8 mouse cellular contexts compared by ENCODE assay signal in genomic region chr9:58873541-58874324, GRCm38 (mm10). TPM values are rescaled to one million over a fixed set of nuclear protein-coding genes. Genes with fewer than 3 reads are reported as not detected.
DNase-seq lines count a peak whose midpoint lies in the region; ATAC-seq and TF ChIP-seq lines count a peak whose summit lies in the region.
"Had no signal": no experiment of that assay in that cellular context is flagged by ENCODE, and none has a peak within 500 bp of the region (broad histone marks: within the 10 kb centered on the region; RNA-seq: fewer than 3 reads in every experiment).

No protein-coding gene starts in this region.

- H3K4me3 ChIP-seq in ES-Bruce4 (ENCODE audit: low read depth, low read length) = no peak overlapping the region
- H3K4me3 ChIP-seq in lung, postnatal 0 days (ENCODE audit: low read depth, low read length) = no peak overlapping the region
- H3K4me3 ChIP-seq: liver, embryonic 13.5 days had no signal

- no peak overlapping the region for H3K9ac ChIP-seq in ES-Bruce4 (ENCODE audit: low read depth, poor library complexity, severe bottlenecking)
- H3K9ac ChIP-seq in lung, postnatal 0 days (replicated peaks; ENCODE audit: low read depth) = no peak overlapping the region
- H3K9ac ChIP-seq: liver, embryonic 13.5 days had no signal

- H3K9me3 ChIP-seq in ES-Bruce4 (replicated peaks; ENCODE audit: control insufficient read depth, insufficient read depth, low read length, poor library complexity, severe bottlenecking) = no peaks in the 10 kb centered on the region
- no peaks in the 10 kb centered on the region for H3K9me3 ChIP-seq in lung, postnatal 0 days (ENCODE audit: low read length)
- H3K9me3 ChIP-seq: liver, embryonic 13.5 days had no signal

- no peak overlapping the region for H3K4me2 ChIP-seq in lung, postnatal 0 days (replicated peaks; ENCODE audit: low read depth, low read length)
- H3K4me2 ChIP-seq: liver, embryonic 13.5 days had no signal

- DNase-seq in B cell, adult 2 months = peak; percentile 24 to 26
- peak; percentile 59 to 67 for DNase-seq in frontal cortex, postnatal 14 days (ENCODE audit: low spot score in 2 of 2)
- peak; percentile 72 to 79 for DNase-seq in kidney, postnatal 4 days
- peak; percentile 69 for DNase-seq in lung, postnatal 0 days (ENCODE audit: low spot score)
- peak; percentile 81 to 83 for DNase-seq in right cerebral cortex, postnatal 10 days (ENCODE audit: low spot score in 2 of 2)
- DNase-seq: liver, embryonic 13.5 days had no signal

- 0 out of 2 replicates have a peak, but pooled peaks cover 3% of the 10 kb centered on the region for H3K36me3 ChIP-seq in ES-Bruce4 (ENCODE audit: control insufficient read depth, insufficient read depth, low read length, poor library complexity, severe bottlenecking)
- H3K36me3 ChIP-seq in lung, postnatal 0 days (ENCODE audit: insufficient read depth, low read length) = peaks cover 7% of the 10 kb centered on the region; the same call in 1 of the 2 replicates
- H3K36me3 ChIP-seq: liver, embryonic 13.5 days had no signal

- no peak for TF ChIP-seq EP300 in ES-Bruce4 (IDR thresholded peaks at IDR 0.05; ENCODE audit: insufficient read depth, low read depth, low read length)
- no peak for TF ChIP-seq EP300 in lung, postnatal 0 days (IDR thresholded peaks at IDR 0.05)

- TF ChIP-seq POLR2A in ES-Bruce4 (IDR thresholded peaks at IDR 0.05; ENCODE audit: insufficient read depth, low read length) = no peak

- WGBS in lung, postnatal 0 days = 34% methylated on average over 10 of the region's 10 CpGs

- peak; percentile 88 for TF ChIP-seq CTCF in ES-Bruce4 (IDR thresholded peaks at IDR 0.05; ENCODE audit: low read depth, low read length)
- TF ChIP-seq CTCF in lung, postnatal 0 days (IDR thresholded peaks at IDR 0.05) = peak; percentile 87

- H3K27ac ChIP-seq in ES-Bruce4 (ENCODE audit: insufficient read depth, low read length) = no peak overlapping the region
- H3K27ac ChIP-seq in lung, postnatal 0 days (ENCODE audit: low read length) = no peak overlapping the region
- H3K27ac ChIP-seq: liver, embryonic 13.5 days had no signal

- ATAC-seq in cerebellum, adult (ENCODE audit: insufficient number of reproducible peaks, low FRiP score, low TSS enrichment) = 0 out of 2 replicates have a peak, but pooled peaks have one; percentile 8
- ATAC-seq in lung, postnatal 0 days = no peak

- no peaks in the 10 kb centered on the region for H3K27me3 ChIP-seq in ES-Bruce4 (ENCODE audit: control insufficient read depth, insufficient read depth, low read length, poor library complexity, severe bottlenecking)
- no peaks in the 10 kb centered on the region for H3K27me3 ChIP-seq in lung, postnatal 0 days (replicated peaks; ENCODE audit: insufficient read depth, low read length)
- H3K27me3 ChIP-seq: liver, embryonic 13.5 days had no signal

- no peaks in the 10 kb centered on the region for H3K4me1 ChIP-seq in ES-Bruce4 (ENCODE audit: control insufficient read depth, insufficient read depth, low read length)
- H3K4me1 ChIP-seq in lung, postnatal 0 days (ENCODE audit: insufficient read depth, low read depth, low read length) = no peaks in the 10 kb centered on the region
- H3K4me1 ChIP-seq: liver, embryonic 13.5 days had no signal

RNA-seq across cellular contexts. Expression of gene Hcn4, which starts 50.5 kb away (rescaled TPM):
- polyA plus RNA-seq in ES-Bruce4 (2011; ENCODE audit: insufficient read depth, insufficient read length, low read depth, missing spikeins) = 0.22 and 0.40 TPM in 2 replicates
- 0.06 and 0.11 TPM in 2 replicates for polyA plus RNA-seq in lung, postnatal 0 days (2015; fragmentation: Nextera tagmentation; extraction: Ambion mirVana)
- polyA plus RNA-seq: liver, embryonic 13.5 days had no signal

Comparison
In these comparisons a context has a peak if more than half of its experiments do, and no peak if none do; other contexts are left out.
1. DNase-seq: peak in every context shown above with its lines; median percentile 82 in right cerebral cortex, postnatal 10 days; 76 in kidney, postnatal 4 days; 69 in lung, postnatal 0 days; 63 in frontal cortex, postnatal 14 days; 25 in B cell, adult 2 months.